Mouse (Mus musculus) cortical plate, adult 2 months (tissue): ENCODE results near the gene Evi5. TPM values are rescaled to one million over a fixed set of nuclear protein-coding genes. Genes with fewer than 3 reads are reported as not detected.

Experiments
- H3K27ac ChIP-seq: fragments of 200-500 bp; 2 replicates; pipeline ENCODE4 v1.5.1; 2012; ENCODE audit warnings: low read length, control low read depth, inconsistent platforms; ENCODE audit not compliant: insufficient read depth
- H3K4me1 ChIP-seq: fragments of 200-500 bp; 2 replicates; pipeline ENCODE4 v1.6.1; 2011; ENCODE audit warnings: low read length; ENCODE audit not compliant: control insufficient read depth, insufficient read depth
- H3K4me3 ChIP-seq: fragments of 200-500 bp; 2 replicates; pipeline ENCODE4 v1.5.1; 2011; ENCODE audit warnings: mild to moderate bottlenecking, low read length, control low read depth; ENCODE audit not compliant: insufficient read depth
- CTCF ChIP-seq: fragments of 200-500 bp; IDR thresholded peaks from 2 replicates; pipeline ENCODE4 v1.5.1; 2011; ENCODE audit warnings: mild to moderate bottlenecking, control low read depth, low read length; ENCODE audit not compliant: insufficient read depth; ENCODE audit errors: extremely low read depth
- POLR2A ChIP-seq: fragments of 200-500 bp; IDR thresholded peaks from 2 replicates; pipeline ENCODE4 v1.6.1; 2011; ENCODE audit warnings: mild to moderate bottlenecking, low read length, control low read depth; ENCODE audit not compliant: insufficient read depth; ENCODE audit errors: extremely low read depth
- polyA plus RNA-seq: library from polyadenylated mRNA; depleted of rRNA; stranded (reverse); fragments of >200 nt; gene quantifications from 2 replicates; pipeline ENCODE4 v1.2.3, GENCODE M21; 2012; rRNA removed

Gene Evi5
- polyA plus RNA-seq, 1 experiment, result 56.9 TPM

GRCm38 (mm10) chr5:107703207-107703763 lies 171.6 kb downstream of the Evi5 start:
- Histone ChIP-seq H3K4me3 (no peak overlapping the region), H3K27ac (no peak overlapping the region), H3K4me1 (no peaks in the 10 kb centered on the region)
- TF ChIP-seq CTCF (no peak), POLR2A (no peak)

GRCm38 (mm10) chr5:107701658-107702057 lies 173.2 kb downstream of the Evi5 start:
- H3K4me1 ChIP-seq, result no peaks in the 10 kb centered on the region
- TF ChIP-seq POLR2A, result no peak
- no peak for TF ChIP-seq CTCF
- H3K27ac ChIP-seq, result no peak overlapping the region

GRCm38 (mm10) chr5:107700873-107701272 lies 174.0 kb downstream of the Evi5 start:
- no peak overlapping the region for H3K27ac ChIP-seq
- TF ChIP-seq POLR2A, result no peak
- TF ChIP-seq CTCF, result no peak
- no peaks in the 10 kb centered on the region for H3K4me1 ChIP-seq
- no peak overlapping the region for H3K4me3 ChIP-seq

More at GRCm38 (mm10) chr5:107701658-107702057, 173.2 kb downstream of the Evi5 start:
- no peak overlapping the region for H3K4me3 ChIP-seq

DNA sequence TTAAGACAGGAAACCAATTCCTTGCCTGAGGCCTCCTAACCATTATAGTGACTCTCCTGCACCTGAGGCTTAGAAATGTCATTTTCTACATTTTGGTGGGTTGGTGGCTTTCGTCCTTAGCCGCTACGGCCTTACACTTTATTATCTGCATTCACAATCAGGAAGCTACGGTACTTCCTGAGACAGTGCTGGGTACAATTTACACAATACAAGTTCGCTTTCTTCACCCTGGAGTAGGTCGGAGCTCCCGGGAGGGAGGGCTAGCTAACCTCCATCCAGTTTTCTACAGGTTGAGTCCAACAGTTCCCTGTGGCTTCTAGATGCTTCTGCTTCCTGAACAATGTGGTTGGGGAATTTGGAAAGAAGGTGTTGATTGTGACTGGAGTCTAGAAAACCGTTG lies 176.0 kb downstream of the Evi5 start:
- Histone ChIP-seq H3K4me3 (no peak overlapping the region), H3K27ac (no peak overlapping the region), H3K4me1 (no peaks in the 10 kb centered on the region)
- no peak for TF ChIP-seq POLR2A
- TF ChIP-seq CTCF, result no peak

DNA sequence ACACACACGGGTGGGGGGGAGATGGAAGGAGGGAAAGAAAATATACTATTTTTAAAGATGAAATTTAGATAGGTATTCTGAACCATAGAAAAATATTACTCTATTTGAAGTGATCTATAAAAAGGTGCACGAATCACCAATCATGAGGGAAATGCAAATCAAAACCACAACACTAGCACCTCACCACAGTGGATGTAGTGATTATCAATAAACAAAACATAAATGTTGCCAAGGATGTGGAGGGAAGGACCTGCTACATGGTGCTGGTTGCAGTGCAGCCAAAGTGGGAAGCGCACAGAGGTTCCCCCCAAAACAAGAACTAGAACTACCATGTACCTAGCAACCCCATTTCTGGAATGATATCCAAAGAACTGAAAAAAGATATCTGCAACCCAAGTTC lies 179.9 kb downstream of the Evi5 start:
- no peak overlapping the region for H3K27ac ChIP-seq
- TF ChIP-seq CTCF (no peak), POLR2A (no peak)
- H3K4me3 ChIP-seq, result no peak overlapping the region
- no peaks in the 10 kb centered on the region for H3K4me1 ChIP-seq

Other genes with a start within 250 kb of the Evi5 start
- 0.11 TPM in 1 of 2 replicates, not detected in the other for gene Gfi1, start 149.1 kb downstream of the Evi5 start, polyA plus RNA-seq
- not detected in 2 replicates for gene Ube2d2b, start 45.0 kb downstream of the Evi5 start, polyA plus RNA-seq
- 82.5 and 92.9 TPM in 2 replicates for gene Rpl5, start 25.4 kb upstream of the Evi5 start, polyA plus RNA-seq
- 17.3 and 19.7 TPM in 2 replicates for gene Fam69a, start 112.0 kb upstream of the Evi5 start, polyA plus RNA-seq
- 53.8 and 54.4 TPM in 2 replicates for gene Mtf2, start 190.6 kb upstream of the Evi5 start, polyA plus RNA-seq